ENCODE assay signal across 11 mouse cellular contexts in genomic region chr2:160000449-160000848, GRCm38 (mm10).
DNase-seq lines count a peak whose midpoint lies in the region; ATAC-seq and TF ChIP-seq lines count a peak whose summit lies in the region.
"Had no signal": no experiment of that assay in that cellular context is flagged by ENCODE, and none has a peak within 500 bp of the region (broad histone marks: within the 10 kb centered on the region; RNA-seq: fewer than 3 reads in every experiment).

No protein-coding gene starts in this region.

- WGBS in forebrain, embryonic 11.5 days, result 71% methylated on average over 4 of the region's 4 CpGs
- 70% methylated on average over 4 of the region's 4 CpGs for WGBS in forebrain, embryonic 15.5 days

- no peaks in the 10 kb centered on the region for H3K36me3 ChIP-seq in forebrain, embryonic 11.5 days (ENCODE audit: control insufficient read depth, insufficient read depth, low read length)
- no peaks in the 10 kb centered on the region for H3K36me3 ChIP-seq in forebrain, embryonic 15.5 days
- H3K36me3 ChIP-seq: forebrain, embryonic 10.5 days had no signal

- DNase-seq in forebrain, embryonic 11.5 days (ENCODE audit: low spot score), result no peak
- peak; percentile 8 to 39 for DNase-seq in layer of hippocampus, adult 2 months (ENCODE audit: low spot score in 2 of 2)
- no peak for DNase-seq in layer of hippocampus, adult 9-11 months
- peak; percentile 2 for DNase-seq in Muller cell, postnatal 12 days (ENCODE audit: inconsistent ontology term)
- peak; percentile 26 for DNase-seq in kidney, postnatal 14 days
- DNase-seq in c-Kit-positive CD71-positive TER-119-positive erythroid progenitor cells, embryonic 14.5 days (ENCODE audit: low spot score), result no peak
- DNase-seq in ovary, postnatal 36 days (ENCODE audit: low spot score), result no peak
- DNase-seq: thymus, postnatal 4 days had no signal

- H3K9me3 ChIP-seq in forebrain, embryonic 11.5 days (ENCODE audit: control insufficient read depth, low read length), result no peaks in the 10 kb centered on the region
- no peaks in the 10 kb centered on the region for H3K9me3 ChIP-seq in forebrain, embryonic 15.5 days
- H3K9me3 ChIP-seq: forebrain, embryonic 10.5 days had no signal

- peak; percentile 80 for TF ChIP-seq CTCF in layer of hippocampus, adult 2 months (conservative IDR thresholded peaks at IDR 0.05)

- ATAC-seq in forebrain, embryonic 11.5 days (replicated peaks; ENCODE audit: low FRiP score), result 0 out of 2 replicates have a peak, but pooled peaks have one; percentile 46
- ATAC-seq in forebrain, embryonic 15.5 days (replicated peaks), result no peak

- no peaks in the 10 kb centered on the region for H3K4me1 ChIP-seq in forebrain, embryonic 11.5 days (replicated peaks; ENCODE audit: control insufficient read depth, insufficient read depth, low read length)
- no peaks in the 10 kb centered on the region for H3K4me1 ChIP-seq in forebrain, embryonic 15.5 days

- no peak overlapping the region for H3K27ac ChIP-seq in forebrain, embryonic 11.5 days (ENCODE audit: low read depth, low read length)
- H3K27ac ChIP-seq in forebrain, embryonic 15.5 days (replicated peaks), result no peak overlapping the region
- H3K27ac ChIP-seq in layer of hippocampus, adult 2 months, result no peak overlapping the region
- H3K27ac ChIP-seq: forebrain, embryonic 10.5 days had no signal

- no peaks in the 10 kb centered on the region for H3K27me3 ChIP-seq in forebrain, embryonic 11.5 days (ENCODE audit: control insufficient read depth, insufficient read depth, low read length)
- H3K27me3 ChIP-seq in forebrain, embryonic 15.5 days, result no peaks in the 10 kb centered on the region

- H3K9ac ChIP-seq in forebrain, embryonic 11.5 days (ENCODE audit: low read length), result no peak overlapping the region
- no peak overlapping the region for H3K9ac ChIP-seq in forebrain, embryonic 15.5 days (replicated peaks)

- no peak overlapping the region for H3K4me3 ChIP-seq in forebrain, embryonic 11.5 days (ENCODE audit: low read depth, low read length)
- H3K4me3 ChIP-seq in forebrain, embryonic 15.5 days, result no peak overlapping the region
- H3K4me3 ChIP-seq in layer of hippocampus, adult 2 months, result no peak overlapping the region
- H3K4me3 ChIP-seq: forebrain, embryonic 10.5 days; myocyte had no signal

- no peak overlapping the region for H3K4me2 ChIP-seq in forebrain, embryonic 11.5 days (ENCODE audit: low read depth, low read length, severe bottlenecking)
- no peak overlapping the region for H3K4me2 ChIP-seq in forebrain, embryonic 15.5 days (replicated peaks)

Comparison
In these comparisons a context has a peak if more than half of its experiments do, and no peak if none do; other contexts are left out.
1. DNase-seq: peak in layer of hippocampus, adult 2 months (2 of 2), Muller cell, postnatal 12 days (single experiment) and kidney, postnatal 14 days (single experiment); none in forebrain, embryonic 11.5 days (single experiment), layer of hippocampus, adult 9-11 months (single experiment), c-Kit-positive CD71-positive TER-119-positive erythroid progenitor cells, embryonic 14.5 days (single experiment) and ovary, postnatal 36 days (single experiment).